Mouse (Mus musculus) lung, adult 10 weeks (tissue): ENCODE results near the gene Pde9a. TPM values are rescaled to one million over a fixed set of nuclear protein-coding genes. Genes with fewer than 3 reads are reported as not detected.

Source experiments
- polyA plus RNA-seq: library from polyadenylated mRNA; stranded (reverse); fragments of 350-450 nt; fragmentation: Illumina TruSeq; extraction: RNeasy Lipid Tissue Mini Kit (QIAGEN cat#74804); gene quantifications from one replicate; pipeline ENCODE4 v1.2.3, GENCODE M21; 2014; ENCODE audit warnings: low read depth, low replicate concordance; ENCODE audit not compliant: insufficient read depth

The Pde9a gene
- polyA plus RNA-seq, result 37.4 TPM

DNA sequence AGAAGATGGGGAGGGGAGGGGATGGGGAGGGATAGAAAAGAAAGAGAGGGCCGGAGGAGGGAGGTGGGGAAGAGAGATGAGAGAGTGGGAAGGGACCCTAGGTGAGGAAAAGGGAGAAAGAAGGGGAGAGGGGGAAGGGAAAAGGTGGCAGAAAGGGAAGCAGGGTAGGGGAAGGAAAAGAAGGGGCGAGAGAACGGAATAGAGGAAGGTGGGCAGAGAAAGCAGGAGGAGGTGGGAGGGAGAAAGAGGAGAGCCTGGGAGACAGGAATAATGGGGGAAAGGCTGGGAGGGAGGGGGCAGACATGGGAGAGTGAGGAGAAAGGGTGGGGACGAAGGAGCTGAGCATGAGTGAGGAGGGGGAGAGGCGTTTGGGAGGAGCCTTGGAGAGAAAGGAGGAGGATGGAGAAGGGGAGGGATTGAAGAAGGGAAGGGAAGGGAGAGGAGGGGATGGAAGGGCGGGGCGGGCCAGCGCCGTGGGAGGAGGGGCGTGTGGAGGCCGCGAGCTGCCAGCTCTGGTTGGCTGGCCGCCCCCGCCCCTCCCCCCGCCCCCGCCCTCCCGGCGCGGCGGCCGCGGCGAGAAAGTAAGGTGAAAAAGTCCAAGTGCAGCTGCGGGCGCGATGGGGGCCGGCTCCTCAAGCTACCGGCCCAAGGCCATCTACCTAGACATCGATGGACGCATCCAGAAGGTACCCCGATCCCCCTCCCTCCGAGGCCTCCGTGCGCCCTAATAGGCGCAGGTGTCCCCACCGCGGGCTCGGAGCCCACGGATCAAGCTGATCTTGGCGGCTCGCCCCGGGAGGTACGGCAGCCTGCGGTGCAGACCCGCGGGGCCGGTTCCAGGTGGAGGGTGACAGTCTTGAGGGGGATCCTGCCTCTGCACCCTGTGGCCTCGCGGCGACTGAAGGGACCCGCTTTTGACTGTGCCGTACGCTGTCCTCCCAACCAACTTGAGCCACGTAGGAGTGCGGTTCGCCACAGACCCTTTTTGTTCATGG, at the start of gene Pde9a:
Gene Pde9a (plus strand): TSS at position 540 of the 995 bp plus-strand sequence.

DNA sequence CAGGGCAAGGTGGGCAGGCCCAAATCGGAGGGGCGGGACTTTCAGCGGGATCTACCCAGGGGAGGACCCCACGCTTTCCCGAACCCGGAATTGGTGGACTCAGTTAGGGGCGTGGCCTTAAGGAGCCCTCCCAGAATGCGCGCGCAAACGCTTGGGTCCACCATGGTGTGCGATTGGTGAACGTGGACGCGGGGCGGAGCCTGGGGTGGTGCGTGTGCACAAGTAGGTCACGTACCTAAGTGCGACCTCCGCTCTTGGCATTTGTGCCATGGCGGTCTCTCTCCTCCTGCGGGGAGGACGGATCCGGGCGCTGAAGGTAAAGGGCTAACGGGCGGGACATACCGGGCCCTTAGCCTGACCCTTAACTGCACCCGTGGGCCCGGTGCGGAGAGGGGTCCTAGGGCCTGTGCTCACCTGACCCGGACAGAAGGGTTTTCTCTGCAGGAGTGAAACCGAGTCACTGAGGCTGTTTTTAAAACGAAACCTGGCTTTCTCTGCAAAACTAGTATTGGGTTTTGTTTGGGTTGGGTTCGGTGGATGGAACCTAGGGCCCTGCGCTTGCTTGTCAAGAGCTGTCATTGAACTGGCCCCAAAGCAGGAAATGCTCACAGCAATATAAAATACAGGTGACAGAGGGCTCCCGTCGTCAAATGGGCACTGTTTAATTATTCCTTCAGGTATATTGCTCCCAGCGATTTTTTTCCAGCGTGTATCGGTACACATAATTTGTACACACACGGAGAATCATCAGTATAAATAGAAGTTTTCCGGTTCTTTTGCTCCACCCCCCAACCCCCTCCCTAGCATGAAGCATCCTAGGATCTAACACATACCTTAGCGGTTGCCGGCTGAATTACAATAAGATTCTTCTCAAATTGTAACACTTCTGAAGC, 134.2 kb downstream of the Pde9a start, which contains the start of the genes Wdr4 and Ndufv3:
Gene Wdr4 (minus strand): TSS at position 35 of the 893 bp plus-strand sequence.
Gene Ndufv3 (plus strand): TSS at position 170 of the 893 bp plus-strand sequence.

Other genes starting within 250 kb of the Pde9a start
- gene Tff2, start 241.9 kb upstream of the Pde9a start, polyA plus RNA-seq, result 32.1 TPM
- gene Tff1, start 220.9 kb upstream of the Pde9a start, polyA plus RNA-seq, result not detected
- gene Tmprss3, start 187.2 kb upstream of the Pde9a start, polyA plus RNA-seq, result not detected
- 1.0 TPM for gene Ubash3a, start 178.3 kb upstream of the Pde9a start, polyA plus RNA-seq
- gene Rsph1, start 108.8 kb upstream of the Pde9a start, polyA plus RNA-seq, result 38.6 TPM
- gene Slc37a1, start 99.4 kb upstream of the Pde9a start, polyA plus RNA-seq, result 14.7 TPM
- 8.2 TPM for gene Wdr4, start 133.8 kb downstream of the Pde9a start, polyA plus RNA-seq
- gene Ndufv3, start 133.9 kb downstream of the Pde9a start, polyA plus RNA-seq, result 194 TPM
- 7.2 TPM for gene Pknox1, start 178.5 kb downstream of the Pde9a start, polyA plus RNA-seq